Mouse (Mus musculus): ENCODE data around the gene Scimp.
"Not testable (repeated sequence)": the region's sequence is repeated elsewhere in the genome, so short reads cannot be mapped to it uniquely, and the experiment has no call there.

Scimp gene

GRCm38 (mm10) chr11:70811041-70811440, 1.3 kb downstream of the Scimp start:
- DNase-seq, result no peak

GRCm38 (mm10) chr11:70809011-70809410, 3.4 kb downstream of the Scimp start:
- DNase-seq, result no peak

- no peak for DNase-seq
These were observed 4.3 kb downstream of the Scimp start for GRCm38 (mm10) chr11:70808101-70808500.

GRCm38 (mm10) chr11:70807630-70808029, 4.8 kb downstream of the Scimp start:
- no peak for DNase-seq

- DNase-seq, result no peak
These were observed 5.7 kb downstream of the Scimp start for GRCm38 (mm10) chr11:70806697-70807096.

- no peak for DNase-seq
These were observed 6.7 kb downstream of the Scimp start for GRCm38 (mm10) chr11:70805641-70806175.

DNA sequence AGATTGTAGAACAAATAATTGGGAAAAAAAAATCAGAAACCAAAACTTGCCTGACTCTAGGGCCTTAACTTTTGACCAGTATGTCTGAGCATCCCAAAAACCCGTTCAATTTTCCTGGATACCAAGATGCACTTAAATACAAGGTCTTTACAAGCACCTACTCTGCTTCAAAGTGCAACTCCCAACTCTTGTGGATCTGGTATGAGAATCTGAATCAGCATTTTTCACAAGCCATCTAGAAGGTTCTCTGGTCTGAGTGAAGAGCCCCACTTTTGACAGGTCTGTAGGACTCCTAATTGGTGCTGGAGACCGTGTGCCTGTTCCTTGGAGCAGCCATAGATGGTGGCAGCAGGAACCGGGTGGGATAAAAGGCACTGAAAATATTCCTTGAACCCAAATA, 8.0 kb downstream of the Scimp start:
- no peak for DNase-seq

DNA sequence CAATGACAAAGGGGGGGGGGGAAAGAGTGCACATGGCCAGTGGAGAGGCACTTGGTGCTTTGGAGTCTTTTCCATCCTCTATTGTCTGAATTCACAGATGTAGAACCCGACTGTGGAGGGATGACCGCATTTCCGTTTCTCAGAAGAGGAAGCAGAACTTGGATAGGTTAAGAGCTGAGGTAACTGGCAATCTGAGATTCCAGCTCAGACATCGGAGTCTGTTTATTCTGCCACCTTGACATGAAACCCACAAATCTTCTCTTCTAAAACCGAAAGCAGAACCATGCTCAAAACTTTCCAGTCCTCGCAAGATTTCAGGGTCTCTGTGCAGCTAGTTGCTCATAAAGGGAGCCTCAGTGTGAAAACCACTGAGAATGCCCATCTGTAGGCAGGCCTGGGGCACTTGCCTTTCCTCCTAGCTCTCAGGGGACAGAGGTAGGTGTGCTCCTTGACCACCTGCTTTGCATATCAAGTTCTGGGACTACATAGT, 8.6 kb downstream of the Scimp start:
- DNase-seq, result no peak

DNA sequence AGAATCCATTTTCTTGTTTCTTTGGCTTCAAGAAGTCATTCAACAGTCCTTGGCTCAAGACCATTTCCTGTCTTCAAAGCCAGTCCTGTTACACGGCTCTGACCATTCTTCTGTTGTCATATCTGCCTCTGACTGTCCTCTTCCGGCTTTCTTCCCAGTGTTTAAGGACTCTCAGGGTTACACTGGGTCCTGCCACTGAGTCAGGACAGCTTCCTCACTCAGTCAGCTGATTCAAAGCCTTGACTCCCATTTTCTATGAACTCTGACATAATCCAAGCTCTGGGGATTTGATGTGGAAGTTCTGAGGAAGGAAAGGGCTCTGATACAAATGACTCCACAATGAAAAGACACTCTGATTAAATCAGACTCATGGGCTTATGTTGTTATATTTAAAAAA, 9.5 kb downstream of the Scimp start:
- no peak for DNase-seq

- DNase-seq, result no peak
These were observed 10.1 kb downstream of the Scimp start for GRCm38 (mm10) chr11:70802208-70802864.

GRCm38 (mm10) chr11:70792409-70792808, 20.0 kb downstream of the Scimp start:
- DNase-seq, result no peak

DNA sequence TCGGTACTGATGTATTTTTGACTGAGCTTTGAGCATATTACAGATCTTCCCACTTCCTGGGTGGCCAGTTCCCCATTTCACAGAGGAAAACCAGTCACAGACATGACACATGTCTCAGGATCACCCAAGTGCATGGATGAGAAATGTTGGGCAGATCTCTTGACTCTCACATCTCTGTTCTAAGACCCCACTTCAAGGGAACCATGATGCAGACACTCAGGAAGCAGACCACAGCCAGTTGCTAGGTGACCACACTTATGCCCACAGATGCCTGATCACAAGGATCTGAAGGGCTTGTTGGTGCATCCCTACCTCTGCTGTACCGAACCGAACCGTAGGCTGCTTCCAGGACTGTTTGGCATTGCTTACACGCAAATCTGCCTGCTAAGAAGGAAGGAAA, 20.7 kb downstream of the Scimp start:
- DNase-seq, result no peak

- no peak for DNase-seq
These were observed 21.4 kb downstream of the Scimp start for GRCm38 (mm10) chr11:70790874-70791551.

- no peak for DNase-seq
These were observed 22.0 kb downstream of the Scimp start for GRCm38 (mm10) chr11:70790426-70790825.

DNA sequence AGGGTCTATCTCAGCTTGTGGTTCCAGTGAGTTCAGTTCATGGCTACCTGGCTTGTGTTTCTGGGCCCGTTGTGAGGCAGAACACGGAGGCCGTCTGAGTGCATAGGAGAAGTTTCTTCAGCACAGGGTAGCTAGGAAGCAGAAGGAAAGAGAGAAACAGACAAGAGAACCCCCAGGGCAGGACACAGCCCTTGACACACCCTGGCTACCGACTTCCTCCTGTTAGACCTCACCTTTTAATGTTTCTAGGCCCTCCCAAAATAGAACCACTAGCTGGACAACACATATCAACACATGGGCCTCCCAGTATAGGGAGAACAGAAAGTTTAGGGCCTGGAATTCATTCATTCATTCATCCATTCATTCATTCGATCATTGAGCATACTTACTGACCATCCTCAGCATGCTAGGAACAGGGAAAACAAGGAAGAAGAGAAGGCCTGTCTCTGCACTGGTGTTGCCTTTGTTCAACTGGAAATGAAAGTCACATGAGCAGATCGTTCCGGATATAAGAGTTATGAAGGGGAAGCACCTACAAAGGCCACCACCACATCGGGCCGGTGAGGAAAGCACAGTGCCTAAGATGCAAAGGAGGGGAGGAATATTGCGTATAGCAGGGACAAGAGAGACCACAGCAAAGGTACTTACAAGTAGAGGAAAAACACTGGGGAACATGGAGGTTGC, 23.3 kb downstream of the Scimp start:
- no peak for DNase-seq

DNA sequence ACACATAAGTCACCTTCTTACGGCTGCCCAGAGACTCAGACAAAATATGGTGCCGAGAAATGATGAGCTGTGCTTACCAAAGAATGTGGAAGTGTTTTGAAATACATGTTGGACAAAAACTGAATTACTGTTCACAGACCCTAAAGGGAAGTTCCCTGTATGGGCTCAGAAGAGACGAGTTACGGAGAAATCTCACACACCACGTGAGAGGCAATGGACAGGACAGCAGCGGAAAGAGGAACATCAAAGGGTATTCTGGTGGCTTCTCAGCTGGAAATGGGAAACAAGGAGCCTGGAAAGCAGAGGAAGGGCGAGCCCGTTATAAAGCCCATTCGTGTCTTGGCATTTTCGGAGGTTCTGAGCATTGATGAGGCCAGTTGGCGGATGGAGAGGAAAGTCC, 25.3 kb downstream of the Scimp start:
- no peak for DNase-seq

- no peak for DNase-seq
These were observed 26.5 kb downstream of the Scimp start for GRCm38 (mm10) chr11:70785908-70786307.

DNA sequence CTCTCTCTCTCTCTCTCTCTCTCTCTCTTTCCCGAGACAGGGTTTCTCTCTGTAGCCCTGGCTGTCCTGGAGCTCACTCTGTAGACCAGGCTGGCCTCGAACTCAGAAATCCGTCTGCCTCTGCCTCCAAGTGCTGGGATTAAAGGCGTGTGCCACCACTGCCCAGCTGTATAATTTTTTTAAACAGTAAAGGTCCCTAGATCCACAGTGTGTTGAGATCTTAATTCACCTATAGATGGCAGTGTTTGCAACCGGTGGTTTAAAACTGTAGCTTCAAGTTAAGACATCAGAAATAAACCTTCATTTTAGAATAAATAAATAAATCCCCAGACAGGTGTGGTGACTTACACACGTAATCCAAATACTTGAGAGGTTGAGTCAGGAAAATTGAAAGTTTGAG, 34.3 kb downstream of the Scimp start:
- DNase-seq, result not testable (repeated sequence)

GRCm38 (mm10) chr11:70777634-70778033, 34.8 kb downstream of the Scimp start:
- DNase-seq, result no peak

- DNase-seq, result peak; percentile 67
These were observed 35.4 kb downstream of the Scimp start for GRCm38 (mm10) chr11:70776830-70777571.

DNA sequence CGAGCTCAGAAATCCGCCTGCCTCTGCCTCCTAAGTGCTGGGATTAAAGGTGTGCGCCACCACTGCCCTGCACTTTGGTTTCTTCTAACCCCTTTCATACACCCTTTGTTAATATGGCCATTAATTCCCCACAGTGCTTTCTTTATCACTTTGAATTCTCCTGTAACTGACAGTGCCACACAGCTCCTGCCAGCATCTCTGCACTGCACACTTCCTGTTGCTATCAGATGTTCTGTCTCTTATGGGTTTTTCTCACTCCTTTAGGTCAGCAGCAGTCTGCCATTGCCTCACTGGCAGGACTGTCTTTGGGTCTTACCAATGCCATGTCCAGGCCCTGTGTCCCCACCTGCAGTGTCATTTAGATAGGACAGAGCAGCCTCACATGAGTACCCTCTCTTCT, 41.6 kb downstream of the Scimp start:
- DNase-seq, result no peak

GRCm38 (mm10) chr11:70765776-70766445, 46.5 kb downstream of the Scimp start:
- no peak for DNase-seq

All from kidney, adult 18-20 months (tissue).